Mouse (Mus musculus) stomach, postnatal 0 days (tissue): ENCODE measurements around the gene Synpr. TPM values are rescaled to one million over a fixed set of nuclear protein-coding genes. Genes with fewer than 3 reads are reported as not detected.

Experiments used
- ATAC-seq: fragments of 200-750 bp; cut with Nextera tagmentation; 2 replicates; pipeline ENCODE4 v1.8.0; 2017; ENCODE audit not compliant: low FRiP score, low TSS enrichment
- DNase-seq: peaks from one replicate; pipeline ENCODE4 v3.0.0-alpha.2; 2016; ENCODE audit warnings: low spot score
- H3K27ac ChIP-seq: fragments of 300-500 bp; sonication (generic); replicated peaks from 2 replicates; pipeline ENCODE4 v1.5.1; 2014; ENCODE audit warnings: mild to moderate bottlenecking, control low read depth
- H3K27me3 ChIP-seq: fragments of 300-500 bp; sonication (generic); 2 replicates; pipeline ENCODE4 v1.6.1; 2014; ENCODE audit warnings: low read length; ENCODE audit not compliant: control insufficient read depth, insufficient read depth
- H3K36me3 ChIP-seq: fragments of 300-500 bp; sonication (generic); 2 replicates; pipeline ENCODE4 v1.6.1; 2014; ENCODE audit warnings: low read length, mixed read lengths; ENCODE audit not compliant: control insufficient read depth, insufficient read depth
- H3K4me1 ChIP-seq: fragments of 300-500 bp; sonication (generic); replicated peaks from 2 replicates; pipeline ENCODE4 v1.6.1; 2014; ENCODE audit warnings: antibody characterized with exemption; ENCODE audit not compliant: control insufficient read depth, insufficient read depth
- H3K4me2 ChIP-seq: fragments of 300-500 bp; sonication (generic); replicated peaks from 2 replicates; pipeline ENCODE4 v1.6.1; 2014; ENCODE audit warnings: low read depth, mild to moderate bottlenecking, control low read depth, moderate library complexity
- H3K4me3 ChIP-seq: fragments of 300-500 bp; sonication (generic); 2 replicates; pipeline ENCODE4 v1.5.1; 2014; ENCODE audit warnings: low read depth, low read length, control low read depth
- H3K9ac ChIP-seq: fragments of 300-500 bp; sonication (generic); 2 replicates; pipeline ENCODE4 v1.6.1; 2014; ENCODE audit warnings: mild to moderate bottlenecking, low read length, control low read depth, mixed read lengths
- H3K9me3 ChIP-seq: fragments of 300-500 bp; sonication (generic); 2 replicates; pipeline ENCODE4 v1.6.1; 2016; ENCODE audit warnings: low read length; ENCODE audit not compliant: control insufficient read depth
- CTCF ChIP-seq: IDR thresholded peaks from 2 replicates; pipeline ENCODE4 v1.5.1; 2016; ENCODE audit warnings: antibody characterized with exemption, low read depth, mild to moderate bottlenecking, moderate library complexity
- EP300 ChIP-seq: optimal IDR thresholded peaks from 2 replicates; pipeline ENCODE3; 2016; ENCODE audit warnings: antibody characterized with exemption
- WGBS: fragments of 180-500 bp; shearing (Covaris S2); extraction: QIAGEN DNeasy Blood & Tissue Kit; methylation state at CpG from one replicate; pipeline ENCODE4 v1.1.7; 2014; 5-methylcytosine and 5-hydroxymethylcytosine counted together
- polyA plus RNA-seq: library from polyadenylated mRNA; unstranded; fragments of >200 nt; fragmentation: Nextera tagmentation; extraction: Ambion mirVana; gene quantifications from 2 replicates; pipeline ENCODE4 v1.2.1, GENCODE M21; 2015

Gene Synpr
- polyA plus RNA-seq, 1 experiment from 2014 or later, result 1.3 TPM

DNA sequence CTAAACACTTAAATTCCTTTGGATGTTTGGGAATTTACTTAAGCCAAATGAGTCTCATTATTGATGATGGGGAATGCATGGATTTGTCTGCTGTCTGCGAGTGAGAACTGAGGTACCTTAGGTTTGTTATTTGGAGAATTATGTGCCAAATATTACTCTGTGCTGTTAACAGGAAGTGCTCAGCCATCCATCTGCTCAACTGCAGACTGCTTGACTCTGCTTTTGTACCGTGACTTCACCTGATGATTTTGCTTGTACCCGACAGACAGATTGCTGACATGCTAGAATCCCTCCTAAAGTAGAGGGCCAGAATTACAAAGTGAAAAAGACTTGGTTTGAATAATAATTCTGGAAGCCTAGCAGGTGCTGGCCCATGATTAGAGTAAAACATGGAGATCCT lies 9.6 kb downstream of the Synpr start:
- ATAC-seq (no peak), DNase-seq (no peak)
- no peaks in the 10 kb centered on the region for H3K4me1 ChIP-seq
- WGBS, result 60% methylated on average over 3 of the region's 3 CpGs
- TF ChIP-seq EP300 (no peak), CTCF (no peak)
- H3K4me3 ChIP-seq, result no peak overlapping the region
- H3K27ac ChIP-seq, result no peak overlapping the region
- no peak overlapping the region for H3K4me2 ChIP-seq
- H3K9ac ChIP-seq, result no peak overlapping the region
- no peaks in the 10 kb centered on the region for H3K9me3 ChIP-seq
- H3K27me3 ChIP-seq, result no peaks in the 10 kb centered on the region
- no peaks in the 10 kb centered on the region for H3K36me3 ChIP-seq

- Histone ChIP-seq H3K36me3 (no peaks in the 10 kb centered on the region), H3K4me3 (no peak overlapping the region), H3K4me2 (no peak overlapping the region), H3K27me3 (no peaks in the 10 kb centered on the region), H3K4me1 (no peaks in the 10 kb centered on the region), H3K9me3 (no peaks in the 10 kb centered on the region), H3K9ac (no peak overlapping the region), H3K27ac (no peak overlapping the region)
- no peak for TF ChIP-seq EP300
- TF ChIP-seq CTCF, result no peak
- ATAC-seq (no peak), DNase-seq (no peak)
- WGBS, result 56% methylated on average over 1 of the region's 1 CpGs
Measured at GRCm38 (mm10) chr14:13314323-13314722, 29.7 kb downstream of the Synpr start.

GRCm38 (mm10) chr14:13328461-13328860 lies 43.9 kb downstream of the Synpr start:
- Histone ChIP-seq H3K9ac (no peak overlapping the region), H3K27ac (no peak overlapping the region), H3K4me2 (no peak overlapping the region), H3K27me3 (no peaks in the 10 kb centered on the region), H3K9me3 (no peaks in the 10 kb centered on the region), H3K4me3 (no peak overlapping the region), H3K36me3 (no peaks in the 10 kb centered on the region), H3K4me1 (no peaks in the 10 kb centered on the region)
- no peak for ATAC-seq
- TF ChIP-seq CTCF (no peak), EP300 (no peak)
- no peak for DNase-seq
- WGBS, result 76% methylated on average over 2 of the region's 2 CpGs

- no peaks in the 10 kb centered on the region for H3K4me1 ChIP-seq
- ATAC-seq (no peak), DNase-seq (no peak)
- H3K36me3 ChIP-seq, result no peaks in the 10 kb centered on the region
- TF ChIP-seq EP300, result no peak
- TF ChIP-seq CTCF, result no peak
- no peaks in the 10 kb centered on the region for H3K9me3 ChIP-seq
- no peak overlapping the region for H3K4me2 ChIP-seq
- no peak overlapping the region for H3K4me3 ChIP-seq
- H3K27ac ChIP-seq, result no peak overlapping the region
- no peak overlapping the region for H3K9ac ChIP-seq
- 60% methylated on average over 10 of the region's 10 CpGs for WGBS
- no peaks in the 10 kb centered on the region for H3K27me3 ChIP-seq
Measured at GRCm38 (mm10) chr14:13332497-13333306, 48.1 kb downstream of the Synpr start.

- ATAC-seq (no peak), DNase-seq (no peak)
- Histone ChIP-seq H3K4me1 (no peaks in the 10 kb centered on the region), H3K27ac (no peak overlapping the region), H3K36me3 (no peaks in the 10 kb centered on the region), H3K27me3 (no peaks in the 10 kb centered on the region), H3K4me3 (no peak overlapping the region), H3K9me3 (no peaks in the 10 kb centered on the region), H3K4me2 (no peak overlapping the region), H3K9ac (no peak overlapping the region)
- 53% methylated on average over 5 of the region's 5 CpGs for WGBS
- TF ChIP-seq EP300 (no peak), CTCF (no peak)
Measured at GRCm38 (mm10) chr14:13333372-13333771, 48.8 kb downstream of the Synpr start.

DNA sequence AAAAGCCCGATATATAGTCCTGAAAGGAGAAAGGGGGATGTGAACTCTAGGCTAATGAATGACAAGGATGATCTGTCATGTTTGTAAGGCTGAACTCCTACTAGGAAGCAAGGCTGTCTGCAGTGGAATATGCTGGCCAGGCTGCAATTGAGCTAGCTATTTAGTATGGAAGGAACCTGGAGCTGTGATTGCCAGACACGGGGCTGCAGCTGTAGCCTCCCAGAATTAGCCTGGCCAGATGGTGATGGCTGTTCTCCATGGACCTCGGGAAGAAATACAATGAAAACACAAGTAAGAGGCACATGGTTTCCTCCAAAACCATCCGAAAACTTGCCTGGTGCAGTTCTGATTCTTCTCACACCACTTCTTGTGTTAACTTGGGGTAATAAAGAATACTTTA lies 51.6 kb downstream of the Synpr start:
- Histone ChIP-seq H3K4me3 (no peak overlapping the region), H3K9me3 (no peaks in the 10 kb centered on the region), H3K9ac (no peak overlapping the region), H3K27me3 (no peaks in the 10 kb centered on the region), H3K27ac (no peak overlapping the region), H3K36me3 (no peaks in the 10 kb centered on the region), H3K4me1 (no peaks in the 10 kb centered on the region), H3K4me2 (no peak overlapping the region)
- no peak for ATAC-seq
- no peak for TF ChIP-seq CTCF
- no peak for TF ChIP-seq EP300
- WGBS, result 77% methylated on average over 4 of the region's 4 CpGs
- DNase-seq, result no peak
